Mouse (Mus musculus) ES-E14 (cell line): ENCODE measurements around the gene Gm17655.

Source experiments
- CHD2 ChIP-seq: IDR thresholded peaks from 2 replicates; pipeline ENCODE4 v1.6.1; 2014; ENCODE audit warnings: mild to moderate bottlenecking, low read depth, low read length, inconsistent platforms
- MAFK ChIP-seq: IDR thresholded peaks from 2 replicates; pipeline ENCODE4 v1.6.1; 2014; ENCODE audit warnings: mild to moderate bottlenecking, low read depth, low read length, inconsistent platforms; ENCODE audit not compliant: insufficient read depth
- ZNF384 ChIP-seq: IDR thresholded peaks from 2 replicates; pipeline ENCODE4 v1.6.1; 2012; ENCODE audit warnings: low read depth, low read length, inconsistent platforms

DNA sequence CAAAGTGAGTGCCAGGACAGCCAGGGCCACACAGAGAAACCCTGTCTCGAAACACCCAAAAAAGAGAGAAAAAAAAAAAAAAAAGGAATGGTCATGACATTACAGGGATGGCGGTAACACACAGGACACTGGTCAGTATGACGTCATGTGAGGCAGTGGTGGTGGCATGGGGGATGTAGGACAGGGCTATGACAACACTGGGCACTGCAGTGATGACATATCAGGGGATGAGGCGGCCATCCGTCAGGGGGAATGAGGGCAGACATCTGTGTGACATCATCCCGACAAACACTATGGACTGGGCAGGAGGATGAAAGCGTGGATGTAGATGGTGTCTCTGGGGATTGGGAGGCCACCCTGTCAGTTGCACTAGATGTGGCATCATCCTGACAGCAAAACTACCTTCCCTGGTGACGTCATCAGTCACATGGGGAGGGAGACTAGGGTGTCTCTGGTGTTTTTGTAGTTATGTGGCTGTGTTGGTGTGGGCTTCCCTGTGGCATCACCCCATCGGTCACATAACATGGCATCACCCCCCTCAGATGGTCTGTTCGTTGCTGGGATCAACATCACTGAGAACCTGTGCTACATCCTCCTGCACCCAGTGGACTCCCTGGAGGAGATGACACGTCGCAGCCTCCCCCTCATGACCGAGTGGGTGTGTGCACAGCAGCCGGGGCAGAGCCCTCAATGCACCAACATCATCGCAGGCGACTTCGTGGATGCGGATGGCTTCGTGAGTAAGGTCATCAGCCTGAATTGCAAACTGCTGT lies 30.7 kb upstream of the Gm17655 start:
- no peak for TF ChIP-seq ZNF384
- TF ChIP-seq CHD2 = no peak
- no peak for TF ChIP-seq MAFK
